Mouse (Mus musculus) bone marrow macrophage, adult 2 months (primary cell): Measurements from ENCODE around the gene Zfand2b.

Source experiments
- CTCF ChIP-seq: IDR thresholded peaks from 2 replicates; pipeline ENCODE4 v1.5.1; 2012; ENCODE audit warnings: low read depth, mild to moderate bottlenecking, low read length, moderate library complexity
- POLR2A ChIP-seq: IDR thresholded peaks from 2 replicates; pipeline ENCODE4 v1.6.1; 2012; ENCODE audit warnings: mild to moderate bottlenecking, low read depth, low read length, borderline replicate concordance

DNA sequence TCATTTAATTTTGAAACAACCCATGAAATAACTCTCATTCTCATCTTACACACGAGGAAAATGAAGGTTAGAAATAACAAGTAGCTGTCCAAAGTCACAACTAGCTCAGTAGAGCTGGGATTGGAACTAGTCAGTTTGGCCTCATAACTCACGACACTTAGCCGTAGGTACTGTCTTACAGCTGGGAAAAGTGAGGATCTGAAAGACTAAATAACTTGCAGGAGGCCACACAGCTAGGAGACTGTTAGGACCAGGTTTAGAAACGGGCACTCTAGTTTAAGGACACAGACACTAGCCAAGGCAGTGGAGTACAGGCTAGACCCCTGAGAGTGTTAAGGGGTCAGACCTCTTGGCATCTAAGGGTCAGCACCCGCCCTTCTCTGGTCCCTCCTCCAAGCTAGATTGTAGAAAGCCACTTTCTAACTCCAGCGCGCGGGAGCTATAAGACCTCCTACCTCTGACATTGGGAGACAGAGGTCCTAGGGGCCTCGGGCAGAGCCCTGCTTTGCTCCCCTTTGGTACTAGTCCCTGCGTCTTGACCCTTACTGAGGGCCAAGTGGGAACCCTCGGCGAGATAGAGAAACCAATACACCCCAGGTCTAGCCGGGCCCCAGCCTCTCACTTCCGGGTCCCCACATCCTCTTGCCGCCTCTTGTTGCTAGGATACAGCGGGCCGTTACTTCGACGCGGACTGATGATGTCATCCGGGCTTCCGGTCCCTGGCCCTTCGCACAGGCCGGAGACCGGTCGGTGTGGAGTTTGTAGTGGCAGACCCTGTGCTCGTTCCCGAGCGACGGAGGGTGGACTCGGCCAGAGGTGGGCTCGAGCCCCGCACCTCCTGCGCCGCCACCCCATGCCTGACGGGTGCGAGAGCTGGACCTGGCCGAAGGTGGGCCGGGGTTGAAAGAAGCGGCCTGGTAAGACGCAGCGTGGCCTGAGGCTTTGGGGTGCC lies 42.0 kb downstream of the Zfand2b start, which contains the start of the genes Glb1l and Stk16:
- no peak for TF ChIP-seq CTCF
- no peak for TF ChIP-seq POLR2A
